Mouse (Mus musculus): ENCODE measurements around the gene 6030408B16Rik.
"Not testable (repeated sequence)": the region's sequence is repeated elsewhere in the genome, so short reads cannot be mapped to it uniquely, and the experiment has no call there.

The 6030408B16Rik gene

GRCm38 (mm10) chr15:101321126-101321525 lies 28.1 kb downstream of the 6030408B16Rik start:
- DNase-seq (ENCODE audit: low spot score in 2 of 2) = no peak

DNA sequence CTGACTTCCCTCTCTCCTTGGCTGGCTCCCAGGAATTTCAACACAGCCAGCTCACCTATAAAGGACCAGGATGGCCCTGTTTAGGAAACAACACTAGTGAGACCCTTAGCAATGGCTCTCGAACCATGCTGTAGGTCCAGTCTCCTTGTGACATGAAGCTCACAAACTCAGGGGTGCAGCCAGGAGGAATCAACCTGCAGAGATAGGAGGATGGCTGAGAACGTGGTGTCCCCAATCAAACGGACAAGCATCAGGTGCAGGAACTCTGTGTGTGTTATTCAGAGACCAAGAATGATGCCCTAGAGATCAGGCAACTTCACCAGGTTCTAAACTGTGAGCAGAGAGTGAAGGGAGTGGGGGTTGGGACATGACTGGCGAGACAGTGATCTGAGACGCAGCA lies 29.1 kb downstream of the 6030408B16Rik start:
- DNase-seq (ENCODE audit: low spot score in 2 of 2) = no peak

DNA sequence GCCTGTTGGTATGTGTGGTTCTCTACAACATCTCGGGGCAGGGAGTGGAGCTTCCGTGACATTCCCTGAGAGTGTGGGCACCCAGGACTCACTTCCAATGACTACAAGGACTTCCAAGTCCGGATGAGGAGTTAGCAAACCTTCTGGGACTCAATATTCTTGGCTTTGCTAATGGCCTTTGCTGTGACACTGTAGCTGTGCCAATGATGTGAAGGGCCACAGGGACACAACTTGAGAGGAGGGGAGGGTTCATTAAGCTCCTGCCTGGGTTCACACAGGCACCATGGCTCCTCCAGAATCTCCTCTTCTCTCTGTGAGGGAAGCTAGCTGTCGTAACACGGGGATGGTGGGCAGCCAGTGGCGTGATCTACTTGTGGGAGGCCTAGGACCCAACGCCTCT lies 29.6 kb downstream of the 6030408B16Rik start:
- no peak for DNase-seq (ENCODE audit: low spot score in 2 of 2)

- DNase-seq (ENCODE audit: low spot score in 2 of 2) = no peak
Observed at GRCm38 (mm10) chr15:101323511-101323910, 30.5 kb downstream of the 6030408B16Rik start.

- not testable (repeated sequence) for DNase-seq (ENCODE audit: low spot score in 2 of 2)
Observed at GRCm38 (mm10) chr15:101324409-101324808, 31.4 kb downstream of the 6030408B16Rik start.

- no peak for DNase-seq (ENCODE audit: low spot score in 2 of 2)
Observed at GRCm38 (mm10) chr15:101325991-101326534, 33.1 kb downstream of the 6030408B16Rik start.

- peak in 1 of 2 experiments; percentile 87 for DNase-seq (ENCODE audit: low spot score in 2 of 2)
Observed at GRCm38 (mm10) chr15:101327282-101327681, 34.3 kb downstream of the 6030408B16Rik start.

- no peak for DNase-seq (ENCODE audit: low spot score in 2 of 2)
Observed at GRCm38 (mm10) chr15:101328876-101329563, 36.0 kb downstream of the 6030408B16Rik start.

DNA sequence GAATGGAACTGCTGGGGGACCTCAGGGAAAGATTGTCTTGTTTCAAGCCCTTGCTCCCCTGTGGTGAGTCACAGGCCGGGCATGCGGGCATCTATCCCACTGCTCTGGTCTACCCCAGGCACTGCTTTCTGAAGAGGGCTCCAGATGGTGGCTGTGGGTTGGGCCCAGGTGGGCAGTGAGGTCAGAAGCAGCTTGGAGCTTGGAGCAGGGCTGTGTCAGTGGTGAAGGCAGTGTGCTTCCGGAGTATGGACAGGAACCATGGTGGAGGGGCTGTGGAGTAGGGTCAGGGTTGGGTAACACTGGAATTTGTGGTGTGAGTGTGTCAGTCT lies 36.5 kb downstream of the 6030408B16Rik start:
- DNase-seq (ENCODE audit: low spot score in 2 of 2) = no peak

- DNase-seq (ENCODE audit: low spot score in 2 of 2) = no peak
Observed at GRCm38 (mm10) chr15:101331090-101331489, 38.1 kb downstream of the 6030408B16Rik start.

DNA sequence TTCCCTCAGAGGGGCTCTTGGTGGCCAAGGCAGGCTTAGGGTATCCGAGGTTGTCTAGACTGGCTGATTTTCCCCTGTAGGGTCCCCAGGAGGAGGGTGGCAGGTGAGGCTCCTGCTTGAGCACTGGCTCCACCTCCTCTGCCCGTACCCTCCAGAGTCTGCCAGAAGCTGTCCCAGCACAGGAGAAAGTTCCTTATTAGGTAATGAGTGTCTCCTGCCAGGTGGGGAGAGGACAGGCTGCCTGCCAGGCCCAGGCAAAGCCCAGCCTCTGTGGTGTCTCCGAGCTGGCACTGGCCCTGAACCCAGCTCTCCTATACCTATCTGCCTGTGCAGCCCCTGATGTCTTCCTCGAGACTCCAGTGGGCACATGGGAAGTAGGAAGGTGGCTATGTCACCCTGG lies 39.4 kb downstream of the 6030408B16Rik start:
- DNase-seq (ENCODE audit: low spot score in 2 of 2) = no peak

DNA sequence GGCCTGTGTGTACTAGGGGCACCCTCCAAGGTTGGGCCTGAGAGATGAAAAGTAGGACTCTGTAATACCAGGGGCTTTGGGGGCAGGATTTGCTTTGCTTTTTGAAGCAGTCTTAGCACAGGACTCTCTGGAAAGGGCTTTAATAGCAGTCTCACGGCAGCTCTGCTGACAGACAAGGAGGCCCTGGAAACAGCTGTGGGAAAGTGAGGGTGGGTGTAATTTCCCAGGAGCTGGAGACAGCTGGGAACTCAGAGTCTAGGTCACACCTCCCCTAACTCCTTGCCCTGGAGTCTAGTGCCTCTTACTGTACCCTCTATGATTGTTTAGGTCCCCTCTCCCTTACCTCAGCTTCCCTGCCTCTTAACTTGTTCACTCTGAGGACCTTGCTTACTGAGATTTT lies 40.2 kb downstream of the 6030408B16Rik start:
- no peak for DNase-seq (ENCODE audit: low spot score in 2 of 2)

DNA sequence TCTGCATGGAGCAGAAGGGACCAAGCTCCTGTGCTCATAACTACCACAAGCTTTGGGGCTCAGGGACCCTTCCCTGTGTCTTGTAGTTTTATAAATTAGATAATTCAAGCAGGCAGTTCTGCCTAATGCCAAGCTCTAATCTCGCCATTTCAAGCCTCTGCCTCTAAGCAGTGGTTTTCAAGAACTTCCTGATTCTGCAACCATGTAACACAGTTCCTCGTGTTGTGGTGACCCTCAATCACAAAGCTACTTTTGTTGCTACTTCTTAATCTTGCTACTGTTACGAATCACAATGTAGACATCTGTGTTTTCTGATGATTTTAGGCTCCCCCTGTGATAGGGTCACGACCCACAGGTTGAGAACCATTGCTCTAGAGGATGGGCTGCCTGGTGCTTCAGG lies 40.6 kb downstream of the 6030408B16Rik start:
- no peak for DNase-seq (ENCODE audit: low spot score in 2 of 2)

DNA sequence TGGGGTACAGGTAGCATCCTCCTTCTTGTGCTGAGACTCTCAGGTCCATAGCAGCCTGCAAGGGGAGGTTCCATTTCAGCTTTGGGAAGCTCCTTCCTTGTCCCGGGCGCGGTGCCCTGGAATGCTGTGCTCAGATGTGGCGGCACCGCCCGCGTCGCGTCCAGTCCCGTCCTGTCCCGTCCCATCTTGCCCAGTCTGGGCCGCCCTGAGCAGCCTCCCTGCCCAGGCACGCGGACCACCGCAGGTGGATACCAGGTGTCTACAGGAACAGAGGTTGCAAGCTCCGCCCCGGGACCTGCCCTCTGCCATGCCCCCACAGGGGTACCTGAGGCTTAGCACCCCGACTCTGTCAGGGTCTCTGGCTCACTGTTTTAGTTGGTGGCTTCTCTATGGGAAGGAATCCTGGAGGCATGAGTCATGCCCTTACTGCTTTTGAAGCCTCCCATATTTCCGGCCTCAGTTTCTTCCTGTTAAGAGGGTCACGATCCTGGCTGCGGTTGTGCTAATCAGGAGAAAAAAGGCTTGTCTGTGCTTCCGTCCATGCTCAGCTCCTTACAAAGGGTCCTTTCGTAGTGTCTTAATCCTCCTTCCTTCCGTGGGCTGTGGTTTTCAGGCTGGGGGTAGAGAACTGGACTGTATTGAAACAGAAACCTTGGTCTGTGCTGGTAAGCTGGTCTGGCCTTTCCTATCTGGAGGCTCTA lies 43.6 kb downstream of the 6030408B16Rik start:
- DNase-seq (ENCODE audit: low spot score in 2 of 2) = no peak

GRCm38 (mm10) chr15:101338359-101338758 lies 45.3 kb downstream of the 6030408B16Rik start:
- no peak for DNase-seq (ENCODE audit: low spot score in 2 of 2)

GRCm38 (mm10) chr15:101339537-101339936 lies 46.5 kb downstream of the 6030408B16Rik start:
- DNase-seq (ENCODE audit: low spot score in 2 of 2) = peak in 1 of 2 experiments; percentile 94

DNA sequence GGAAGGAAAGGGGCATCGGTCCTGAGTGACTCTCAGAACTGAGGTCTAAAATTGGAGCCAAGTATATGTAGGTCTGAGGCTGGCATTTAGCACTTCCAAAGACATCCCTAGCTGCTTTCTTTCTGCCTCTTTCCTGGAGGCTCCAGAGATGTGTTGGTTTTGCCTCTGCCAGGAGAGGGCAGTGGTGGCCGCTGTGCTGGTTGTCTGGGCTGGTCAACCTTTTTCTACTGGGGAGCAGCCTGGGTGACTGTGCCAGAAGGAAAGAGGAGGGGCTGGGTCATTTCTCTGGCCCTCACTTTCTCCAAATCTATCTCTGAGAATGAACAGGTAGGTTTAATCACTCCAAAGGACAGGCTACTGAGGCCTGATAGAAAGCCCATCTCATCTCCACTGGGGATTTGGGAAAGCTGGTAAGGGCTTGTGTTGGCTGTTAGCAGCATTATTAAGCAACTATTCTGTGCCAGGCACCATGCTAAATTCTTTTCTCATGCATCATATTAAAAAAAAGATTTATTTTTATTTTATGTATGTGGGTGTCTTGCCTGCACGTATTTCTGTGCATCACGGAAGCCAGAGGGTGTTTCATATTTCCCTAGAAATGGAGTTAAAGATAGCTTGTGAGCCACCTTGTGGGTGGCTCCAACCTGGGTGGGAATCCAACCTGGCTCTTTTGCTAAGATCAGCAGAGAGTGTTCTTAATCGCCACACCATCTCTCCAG lies 48.9 kb downstream of the 6030408B16Rik start:
- DNase-seq (ENCODE audit: low spot score in 2 of 2) = peak; percentile 55 to 76
